Mouse (Mus musculus) lung, embryonic 16.5 days (tissue): ENCODE results near the gene Rufy2. TPM values are rescaled to one million over a fixed set of nuclear protein-coding genes. Genes with fewer than 3 reads are reported as not detected.

ENCODE experiments used
- ATAC-seq: fragments of 200-750 bp; cut with Nextera tagmentation; 2 replicates; pipeline ENCODE4 v1.8.0; 2017; ENCODE audit warnings: low read depth, mild to moderate bottlenecking, moderate library complexity
- H3K27ac ChIP-seq: fragments of 300-500 bp; sonication (generic); 2 replicates; pipeline ENCODE4 v1.5.1; 2014; ENCODE audit warnings: mild to moderate bottlenecking, control low read depth, low read length
- H3K27me3 ChIP-seq: fragments of 300-500 bp; sonication (generic); 2 replicates; pipeline ENCODE4 v1.6.1; 2014; ENCODE audit warnings: low read depth, low read length, mixed read lengths; ENCODE audit not compliant: control insufficient read depth, insufficient read depth
- H3K36me3 ChIP-seq: fragments of 300-500 bp; sonication (generic); 2 replicates; pipeline ENCODE4 v1.6.1; 2014; ENCODE audit warnings: low read length; ENCODE audit not compliant: control insufficient read depth, insufficient read depth
- H3K4me1 ChIP-seq: fragments of 300-500 bp; sonication (generic); replicated peaks from 2 replicates; pipeline ENCODE4 v1.6.1; 2014; ENCODE audit warnings: low read length, mixed read lengths; ENCODE audit not compliant: control insufficient read depth, insufficient read depth
- H3K4me2 ChIP-seq: fragments of 300-500 bp; sonication (generic); 2 replicates; pipeline ENCODE4 v1.6.1; 2014; ENCODE audit warnings: low read depth, low read length, control low read depth
- H3K4me3 ChIP-seq: fragments of 300-500 bp; sonication (generic); 2 replicates; pipeline ENCODE4 v1.5.1; 2014; ENCODE audit warnings: mild to moderate bottlenecking, low read length, control low read depth
- H3K9ac ChIP-seq: fragments of 300-500 bp; sonication (generic); 2 replicates; pipeline ENCODE4 v1.6.1; 2014; ENCODE audit warnings: low read length, control low read depth
- H3K9me3 ChIP-seq: fragments of 300-500 bp; sonication (generic); 2 replicates; pipeline ENCODE4 v1.6.1; 2016; ENCODE audit warnings: low read length; ENCODE audit not compliant: control insufficient read depth
- WGBS: fragments of 180-500 bp; shearing (Covaris S2); extraction: QIAGEN DNeasy Blood & Tissue Kit; methylation state at CpG from one replicate; pipeline ENCODE4 v1.1.7; 2014; 5-methylcytosine and 5-hydroxymethylcytosine counted together
- polyA plus RNA-seq: library from polyadenylated mRNA; unstranded; fragments of >200 nt; fragmentation: Nextera tagmentation; extraction: Ambion mirVana; gene quantifications from 2 replicates; pipeline ENCODE4 v1.2.1, GENCODE M21; 2015

Rufy2 gene
- 16.5 and 18.3 TPM in 2 replicates for polyA plus RNA-seq

DNA sequence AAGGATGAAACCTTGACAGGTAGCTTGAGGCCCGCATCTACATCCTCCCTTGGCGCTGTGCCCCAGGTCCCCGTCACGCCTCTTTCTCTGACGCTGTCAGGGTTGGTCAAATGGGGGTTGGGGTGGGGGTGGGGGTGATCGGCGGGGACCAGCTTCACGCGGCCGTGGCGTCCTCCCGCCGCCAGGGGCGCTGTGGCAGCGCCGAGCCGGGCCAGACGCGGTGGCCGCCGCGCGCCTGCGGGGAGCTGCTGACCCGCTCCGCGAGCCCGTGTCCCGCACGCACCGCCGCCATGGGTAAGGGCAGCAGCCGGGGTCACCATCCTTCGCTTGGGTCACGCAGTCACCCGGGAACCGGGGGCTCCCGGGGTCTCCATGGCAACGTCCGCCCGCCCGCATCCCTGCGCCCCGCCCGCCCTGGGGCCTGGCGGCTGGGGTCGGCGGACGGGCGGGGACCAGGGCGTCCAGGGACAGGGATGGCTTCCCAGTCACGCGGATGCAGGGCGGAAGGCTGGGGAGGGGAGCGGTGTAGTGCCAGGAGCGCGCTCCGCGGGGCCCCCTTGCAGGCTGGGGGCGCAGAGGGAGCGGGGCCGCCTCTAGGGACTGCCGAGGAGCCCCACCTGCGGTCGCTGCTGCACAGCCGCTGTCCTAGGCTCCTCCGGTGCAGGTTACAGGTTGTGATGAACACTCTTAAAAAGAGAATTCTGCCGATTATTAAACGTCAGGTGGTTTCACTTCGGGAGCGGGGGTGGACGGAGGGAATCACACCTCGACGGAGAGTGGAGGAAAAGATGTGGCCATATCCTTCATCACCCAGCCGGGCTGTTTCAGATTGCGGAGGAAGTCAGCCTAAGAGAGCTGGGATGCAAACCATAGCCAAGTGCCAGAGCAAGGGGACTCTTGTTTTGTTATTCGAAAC lies at the start of gene Rufy2:
Gene Rufy2, plus strand, starts transcription at position 185 of the 916 bp plus-strand sequence.
- Histone ChIP-seq H3K27ac (peak within 1 kb of the TSS; percentile 33; the same call in 1 of the 2 replicates), H3K4me2 (peak within 1 kb of the TSS; percentile 74), H3K4me1 (peaks cover 7% of the 10 kb centered on the region; the same call in 1 of the 2 replicates), H3K4me3 (peak within 1 kb of the TSS; percentile 91), H3K27me3 (no peaks in the 10 kb centered on the region), H3K9ac (peak within 1 kb of the TSS; percentile 91), H3K9me3 (no peaks in the 10 kb centered on the region), H3K36me3 (no peaks in the 10 kb centered on the region)
- WGBS, result under 1% methylated on average over 74 of the region's 77 CpGs
- peak; percentile 92 for ATAC-seq

DNA sequence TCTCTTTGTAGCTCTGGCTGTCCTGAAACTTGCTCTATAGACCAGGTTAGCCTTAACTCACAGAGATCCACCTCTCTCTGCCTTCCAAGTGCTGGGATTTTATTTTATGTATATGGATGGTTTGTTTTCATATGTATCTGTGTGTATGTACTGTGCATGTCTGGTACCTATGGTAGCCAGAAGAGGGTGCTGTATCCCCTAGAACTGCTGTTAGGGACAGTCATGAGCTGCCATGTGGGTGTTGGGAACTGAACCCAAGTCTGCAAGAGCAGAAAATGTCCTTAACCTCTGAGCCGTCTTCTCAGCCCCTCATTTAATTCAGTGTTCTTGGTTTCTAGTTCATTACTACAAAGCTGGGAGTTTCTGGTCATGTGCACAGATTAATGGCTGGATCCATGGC lies 47.6 kb upstream of the Rufy2 start:
- no peaks in the 10 kb centered on the region for H3K27me3 ChIP-seq
- H3K9ac ChIP-seq, result no peak overlapping the region
- H3K27ac ChIP-seq, result no peak overlapping the region
- no peak overlapping the region for H3K4me2 ChIP-seq
- H3K36me3 ChIP-seq, result peaks cover 22% of the 10 kb centered on the region
- WGBS, result 97% methylated on average over 1 of the region's 1 CpGs
- no peak overlapping the region for H3K4me3 ChIP-seq
- H3K4me1 ChIP-seq, result no peaks in the 10 kb centered on the region
- no peaks in the 10 kb centered on the region for H3K9me3 ChIP-seq
- no peak for ATAC-seq

GRCm38 (mm10) chr10:62944975-62945580 lies 34.9 kb upstream of the Rufy2 start:
- Histone ChIP-seq H3K27me3 (no peaks in the 10 kb centered on the region), H3K4me3 (no peak overlapping the region), H3K36me3 (peaks cover 10% of the 10 kb centered on the region), H3K27ac (no peak overlapping the region), H3K4me1 (no peaks in the 10 kb centered on the region), H3K9me3 (no peaks in the 10 kb centered on the region), H3K9ac (no peak overlapping the region), H3K4me2 (no peak overlapping the region)
- no peak for ATAC-seq
- 83% methylated on average over 10 of the region's 10 CpGs for WGBS

DNA sequence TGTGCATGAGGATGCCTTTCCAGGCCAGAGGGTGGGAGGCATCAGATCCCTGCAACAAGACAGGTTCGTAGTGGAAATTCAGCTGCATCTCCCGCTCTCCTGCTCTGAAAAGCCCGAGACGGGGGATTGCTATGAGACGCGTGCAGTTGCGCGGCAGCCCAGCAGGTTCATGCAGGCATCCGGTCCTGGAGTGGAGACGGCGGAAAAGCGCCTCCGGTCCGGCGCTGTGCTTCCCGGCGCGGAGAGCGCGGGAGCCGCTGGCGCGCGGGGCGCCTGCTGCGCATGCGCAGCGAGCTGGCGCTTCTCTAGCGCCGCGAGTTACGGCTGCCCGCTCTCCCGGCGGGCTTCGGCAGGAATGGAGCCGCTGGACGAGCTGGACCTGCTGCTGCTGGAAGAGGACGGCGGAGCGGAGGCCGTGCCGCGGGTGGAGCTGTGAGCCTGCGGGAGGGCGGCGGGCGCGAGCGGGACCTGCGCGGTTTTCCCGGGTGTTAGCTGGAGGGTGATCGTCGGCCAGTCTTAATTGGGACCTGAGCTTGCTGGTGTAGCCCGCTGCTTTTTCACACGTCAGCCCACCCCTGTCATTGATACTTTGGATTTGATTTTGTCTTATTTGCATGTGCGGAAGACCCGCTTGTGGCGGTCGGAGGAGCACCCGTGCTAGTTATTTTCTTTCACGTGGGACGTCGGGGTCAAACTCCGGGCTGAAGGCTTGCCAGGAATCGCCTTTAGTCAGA lies 33.1 kb upstream of the Rufy2 start, which contains the start of gene Dna2:
Gene Dna2, plus strand, starts transcription at position 289 of the 734 bp plus-strand sequence.
- peaks cover 15% of the 10 kb centered on the region for H3K36me3 ChIP-seq
- no peaks in the 10 kb centered on the region for H3K4me1 ChIP-seq
- peak within 1 kb of the TSS; percentile 84 for H3K9ac ChIP-seq
- H3K27ac ChIP-seq, result peak within 1 kb of the TSS; percentile 88
- WGBS, result under 1% methylated on average over 56 of the region's 68 CpGs
- ATAC-seq, result peak; percentile 93
- H3K4me2 ChIP-seq, result peak within 1 kb of the TSS; percentile 85
- no peaks in the 10 kb centered on the region for H3K27me3 ChIP-seq
- no peaks in the 10 kb centered on the region for H3K9me3 ChIP-seq
- peak within 1 kb of the TSS; percentile 79 for H3K4me3 ChIP-seq

GRCm38 (mm10) chr10:62948551-62948950 lies 31.5 kb upstream of the Rufy2 start:
- WGBS, result 92% methylated on average over 7 of the region's 7 CpGs
- H3K27ac ChIP-seq, result no peak overlapping the region
- H3K4me2 ChIP-seq, result no peak overlapping the region
- H3K4me3 ChIP-seq, result no peak overlapping the region
- no peak overlapping the region for H3K9ac ChIP-seq
- no peak for ATAC-seq
- H3K27me3 ChIP-seq, result no peaks in the 10 kb centered on the region
- H3K4me1 ChIP-seq, result no peaks in the 10 kb centered on the region
- H3K36me3 ChIP-seq, result peaks cover 18% of the 10 kb centered on the region
- H3K9me3 ChIP-seq, result no peaks in the 10 kb centered on the region

DNA sequence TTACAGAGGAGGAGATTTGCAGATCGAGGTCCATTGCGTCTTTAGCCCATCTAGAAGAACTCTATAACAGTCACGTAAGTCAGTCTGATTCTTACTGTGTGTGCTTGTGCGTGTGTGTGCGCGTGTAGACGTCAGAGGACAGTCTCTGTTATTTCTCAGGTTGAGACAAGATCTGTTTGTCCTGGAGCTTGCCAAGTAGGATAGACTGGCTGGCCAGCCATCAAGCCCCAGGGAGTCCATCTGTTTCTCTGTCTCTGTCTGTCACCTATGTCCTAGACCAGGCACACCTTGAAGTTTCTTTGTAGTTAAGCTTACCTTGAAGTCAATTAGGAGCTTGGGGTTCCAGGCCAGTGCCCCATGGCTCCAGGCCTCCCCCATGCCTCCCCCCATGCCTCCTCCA lies 16.1 kb upstream of the Rufy2 start:
- Histone ChIP-seq H3K4me2 (no peak overlapping the region), H3K4me1 (no peaks in the 10 kb centered on the region), H3K4me3 (no peak overlapping the region), H3K36me3 (peaks cover 54% of the 10 kb centered on the region), H3K27ac (no peak overlapping the region), H3K9ac (no peak overlapping the region), H3K9me3 (no peaks in the 10 kb centered on the region), H3K27me3 (no peaks in the 10 kb centered on the region)
- WGBS, result 94% methylated on average over 7 of the region's 7 CpGs
- no peak for ATAC-seq

GRCm38 (mm10) chr10:62965796-62966195 lies 14.2 kb upstream of the Rufy2 start:
- no peak for ATAC-seq
- WGBS, result 94% methylated on average over 11 of the region's 11 CpGs

GRCm38 (mm10) chr10:62966291-62966690 lies 13.7 kb upstream of the Rufy2 start:
- Histone ChIP-seq H3K27ac (no peak overlapping the region), H3K4me2 (no peak overlapping the region), H3K4me3 (no peak overlapping the region), H3K9ac (no peak overlapping the region), H3K27me3 (no peaks in the 10 kb centered on the region), H3K36me3 (peaks cover 44% of the 10 kb centered on the region), H3K9me3 (no peaks in the 10 kb centered on the region), H3K4me1 (no peaks in the 10 kb centered on the region)
- 87% methylated on average over 15 of the region's 15 CpGs for WGBS
- no peak for ATAC-seq

More at GRCm38 (mm10) chr10:62965796-62966195, 14.2 kb upstream of the Rufy2 start:
- Histone ChIP-seq H3K4me1 (no peaks in the 10 kb centered on the region), H3K9ac (no peak overlapping the region), H3K4me2 (no peak overlapping the region), H3K9me3 (no peaks in the 10 kb centered on the region), H3K27ac (no peak overlapping the region), H3K36me3 (peaks cover 49% of the 10 kb centered on the region), H3K27me3 (no peaks in the 10 kb centered on the region), H3K4me3 (no peak overlapping the region)

DNA sequence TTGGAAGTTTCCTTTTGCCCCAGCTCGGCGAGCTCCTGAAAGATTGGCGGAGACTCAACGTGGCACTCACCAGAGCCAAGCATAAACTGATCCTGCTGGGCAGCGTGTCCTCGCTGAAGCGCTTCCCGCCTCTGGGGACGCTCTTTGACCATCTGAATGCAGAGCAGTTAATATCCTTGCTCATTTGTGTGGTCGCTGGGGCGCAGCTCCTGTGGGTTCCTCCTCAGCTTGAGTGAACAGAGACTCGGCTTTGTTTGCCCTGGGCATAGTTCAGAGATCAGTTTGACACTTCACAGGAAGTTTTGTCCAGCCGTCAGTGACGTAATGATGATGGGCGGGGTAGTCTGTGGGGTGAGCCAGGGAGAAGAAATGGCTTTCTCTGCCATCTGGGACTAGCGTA lies 8.2 kb upstream of the Rufy2 start:
- Histone ChIP-seq H3K4me2 (no peak overlapping the region), H3K27me3 (no peaks in the 10 kb centered on the region), H3K4me3 (no peak overlapping the region), H3K4me1 (no peaks in the 10 kb centered on the region), H3K9me3 (no peaks in the 10 kb centered on the region), H3K27ac (no peak overlapping the region), H3K9ac (no peak overlapping the region), H3K36me3 (peaks cover 14% of the 10 kb centered on the region)
- ATAC-seq, result no peak
- 75% methylated on average over 16 of the region's 16 CpGs for WGBS
